Mouse (Mus musculus): ENCODE results near the gene 9130019O22Rik.

DNA sequence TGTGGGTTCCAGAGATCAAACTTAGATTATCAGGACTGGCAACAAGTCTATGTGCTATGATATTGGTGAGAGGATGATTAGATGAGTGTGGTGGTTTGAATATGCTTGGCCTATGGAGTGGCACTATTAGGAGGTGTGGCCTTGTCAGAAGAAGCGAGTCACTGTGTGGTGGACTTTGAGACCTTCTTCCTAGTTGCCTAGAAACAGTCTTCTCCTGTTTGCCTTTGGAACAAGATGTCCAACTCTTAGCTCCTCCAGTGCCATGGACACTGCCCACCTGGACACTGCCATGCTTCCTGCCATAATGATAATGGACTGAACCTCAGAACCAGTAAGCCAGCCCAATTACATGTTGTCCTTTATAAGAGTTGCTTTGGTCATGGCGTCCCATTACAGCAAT lies 38.9 kb upstream of the 9130019O22Rik start:
- TF ChIP-seq CTCF (IDR thresholded peaks at IDR 0.05; ENCODE audit: borderline replicate concordance, control insufficient read depth, extremely low read depth, insufficient read depth, low read length, poor library complexity), result no peak
- no peak for TF ChIP-seq POLR2A (IDR thresholded peaks at IDR 0.05; ENCODE audit: control insufficient read depth, extremely low read depth, insufficient read depth, low read length, poor library complexity)
